ENCODE assay signal across 8 mouse cellular contexts in genomic region chr4:98922643-98923567, GRCm38 (mm10). TPM values are rescaled to one million over a fixed set of nuclear protein-coding genes. Genes with fewer than 3 reads are reported as not detected.
DNase-seq lines count a peak whose midpoint lies in the region; ATAC-seq lines count a peak whose summit lies in the region.

No protein-coding gene starts in this region.

- H3K9me3 ChIP-seq in intestine, embryonic 14.5 days (ENCODE audit: control insufficient read depth, low read length), result no peaks in the 10 kb centered on the region

- WGBS in intestine, embryonic 14.5 days, result under 1% methylated on average over 53 of the region's 53 CpGs

- H3K4me1 ChIP-seq in intestine, embryonic 14.5 days (replicated peaks; ENCODE audit: control insufficient read depth, insufficient read depth, low read length), result peaks cover 11% of the 10 kb centered on the region

- peak overlapping the region; percentile 93 for H3K4me3 ChIP-seq in intestine, embryonic 14.5 days (ENCODE audit: low read depth, low read length)

- ATAC-seq in intestine, embryonic 14.5 days (replicated peaks; ENCODE audit: low FRiP score, low TSS enrichment, low read depth), result peak; percentile 95

- intact Hi-C loops in left cerebral cortex, postnatal 14 days (cut with DNase I), result loop anchor here (10.0 kb wide), 1 partner anchor 262 kb away; no protein-coding TSS in a partner anchor

- H3K9ac ChIP-seq in intestine, embryonic 14.5 days (ENCODE audit: low read length), result peak overlapping the region; percentile 95

- no peaks in the 10 kb centered on the region for H3K27me3 ChIP-seq in intestine, embryonic 14.5 days (replicated peaks; ENCODE audit: control insufficient read depth, insufficient read depth, low read length)

- H3K36me3 ChIP-seq in intestine, embryonic 14.5 days (ENCODE audit: control insufficient read depth, insufficient read depth, low read length), result peaks cover 1% of the 10 kb centered on the region; the same call in 1 of the 2 replicates

- DNase-seq in adrenal gland, adult 18-20 months (ENCODE audit: low spot score in 2 of 2), result peak; percentile 84 to 87
- DNase-seq in embryo, embryonic 11 days, result peak; percentile 99
- DNase-seq in gastrocnemius, postnatal 25 days, result peak; percentile 99
- peak; percentile 90 for DNase-seq in intestine, embryonic 14.5 days (ENCODE audit: low spot score)
- DNase-seq in left cerebral cortex, postnatal 14 days (ENCODE audit: low spot score in 2 of 2), result peak; percentile 98 to 100
- peak; percentile 100 for DNase-seq in mesoderm, embryonic 11.5 days (ENCODE audit: low read depth, low spot score)
- peak; percentile 97 to 99 for DNase-seq in right cerebral cortex, postnatal 36 days (ENCODE audit: low spot score in 2 of 2)
- peak; percentile 99 for DNase-seq in yolk sac, embryonic 10.5 days (ENCODE audit: low spot score)

- H3K27ac ChIP-seq in intestine, embryonic 14.5 days (ENCODE audit: low read depth), result peak overlapping the region; percentile 100

- peak overlapping the region; percentile 89 for H3K4me2 ChIP-seq in intestine, embryonic 14.5 days (ENCODE audit: low read length)

RNA-seq across cellular contexts. Expression of gene Usp1, which starts 0.7 kb away (rescaled TPM):
- 10 to 100 TPM; 24.6 to 27.2 TPM for total RNA-seq in adrenal gland, adult 18-20 months (2021)
- total RNA-seq in gastrocnemius, postnatal 25 days (2021), result 10 to 100 TPM in 1 of 2 experiments, 1 to 10 TPM in 1; 9.5 to 10.2 TPM
- 116 and 123 TPM in 2 replicates for polyA plus RNA-seq in intestine, embryonic 14.5 days (2014; fragmentation: Nextera tagmentation; extraction: Ambion mirVana)
- total RNA-seq in left cerebral cortex, postnatal 14 days (2021), result 10 to 100 TPM; 13.6 to 20.5 TPM

Comparison
In these comparisons a context has a peak if more than half of its experiments do, and no peak if none do; other contexts are left out.
1. Peak in every context shown above with its lines: DNase-seq, ATAC-seq, H3K4me3 ChIP-seq and H3K27ac ChIP-seq.